Mouse (Mus musculus): Measurements from ENCODE around the gene Tmem151b.

- TF ChIP-seq CTCF (IDR thresholded peaks at IDR 0.05; ENCODE audit: extremely low read depth, insufficient read depth, low read length) (no peak), POLR2A (IDR thresholded peaks at IDR 0.05; ENCODE audit: extremely low read depth, insufficient read depth, low read length) (no peak)
Measured at GRCm38 (mm10) chr17:45595736-45596390, 46.4 kb upstream of the Tmem151b start.
